Mouse (Mus musculus): ENCODE measurements around the gene Nelfe.
"Not testable (repeated sequence)": the region's sequence is repeated elsewhere in the genome, so short reads cannot be mapped to it uniquely, and the experiment has no call there.

Gene Nelfe

DNA sequence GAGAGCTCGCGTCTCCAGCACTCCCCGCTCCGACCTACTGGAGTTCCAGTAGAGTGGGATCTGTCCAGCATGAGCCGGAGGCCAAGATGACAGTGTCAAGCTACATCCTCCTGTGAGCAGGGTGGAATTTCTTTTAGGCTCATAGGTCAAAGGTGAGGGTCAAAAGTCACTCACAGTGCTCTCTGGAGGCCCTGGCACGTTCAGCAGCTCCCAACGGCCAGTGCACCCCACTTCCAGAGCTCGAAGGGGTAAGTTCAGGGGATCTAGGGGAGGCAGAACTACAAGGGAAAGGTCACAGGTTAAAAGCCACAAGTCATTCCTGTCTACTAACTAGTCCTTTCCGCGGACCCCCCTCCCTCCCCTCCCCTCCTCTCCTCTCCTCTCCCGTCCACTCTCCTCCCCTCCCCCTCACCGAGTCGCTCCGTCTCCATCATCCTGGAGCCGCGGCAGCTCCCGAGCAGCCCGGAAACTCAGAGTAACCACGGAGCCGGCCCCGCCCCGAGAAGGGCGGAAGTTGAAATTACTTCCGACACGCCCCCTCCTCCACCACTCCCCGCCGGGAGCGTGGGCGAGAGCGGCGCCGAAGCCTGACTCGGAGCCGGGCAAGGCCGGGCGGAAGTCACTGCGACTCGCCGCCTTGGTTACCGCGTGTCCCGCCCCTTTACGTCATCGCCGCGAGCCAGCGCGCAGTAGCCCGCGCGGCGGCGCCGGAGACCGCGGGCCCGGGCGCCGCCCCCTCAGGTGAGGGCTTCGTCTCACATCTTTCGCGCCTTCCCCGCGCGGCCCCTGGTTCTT, at the start of gene Nelfe, which contains the start of gene Skiv2l:
Gene Nelfe (plus strand): TSS at position 670 of the 795 bp plus-strand sequence.
Gene Skiv2l (minus strand): TSS at position 489 of the 795 bp plus-strand sequence.
- in situ Hi-C loops (cut with MboI) = no loop called here

DNA sequence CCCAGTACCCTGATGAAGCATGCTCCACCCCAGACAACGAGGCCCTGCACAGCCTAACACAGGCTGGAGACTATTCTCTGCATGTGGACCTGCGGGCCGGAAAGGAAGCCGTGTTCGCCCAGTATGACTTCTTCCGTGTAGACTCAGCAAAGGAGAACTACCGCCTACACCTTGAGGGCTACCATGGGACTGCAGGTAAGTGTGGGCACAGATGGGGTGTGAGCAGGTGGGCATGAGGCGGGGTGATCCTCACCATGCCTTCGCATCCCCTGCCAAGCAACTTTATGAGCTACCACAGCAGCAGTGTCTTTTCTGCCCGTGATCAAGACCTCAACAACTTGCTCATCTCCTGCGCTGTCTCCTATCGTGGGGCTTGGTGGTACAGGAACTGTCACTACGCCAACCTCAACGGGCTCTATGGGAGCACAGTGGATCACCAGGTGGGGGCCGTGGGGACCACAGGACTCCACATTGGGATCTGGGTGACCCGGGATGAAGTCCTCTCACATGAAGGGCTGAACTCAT, 49.3 kb upstream of the Nelfe start:
- in situ Hi-C loops (cut with MboI) = not testable (repeated sequence)

DNA sequence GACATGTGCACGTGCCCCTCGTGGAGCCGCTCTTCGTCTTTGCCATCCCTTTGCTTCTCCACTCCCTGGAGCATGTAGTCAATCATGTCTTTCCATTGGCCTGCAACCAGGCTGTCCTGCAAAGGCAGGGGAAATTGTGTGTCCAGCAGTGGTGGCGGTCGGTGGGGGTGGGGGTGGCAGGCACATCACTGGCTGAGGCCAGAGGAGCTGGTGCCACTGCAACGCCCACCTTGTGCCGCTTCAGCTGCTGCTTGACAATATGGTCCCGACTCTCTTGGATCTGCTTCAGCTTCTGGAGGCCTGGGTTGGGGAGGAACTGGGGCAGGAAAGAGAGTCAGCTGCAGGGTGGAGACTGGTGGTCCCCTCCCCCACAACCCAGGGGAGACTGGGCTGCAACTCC, 47.4 kb upstream of the Nelfe start:
- in situ Hi-C loops (cut with MboI) = not testable (repeated sequence)

DNA sequence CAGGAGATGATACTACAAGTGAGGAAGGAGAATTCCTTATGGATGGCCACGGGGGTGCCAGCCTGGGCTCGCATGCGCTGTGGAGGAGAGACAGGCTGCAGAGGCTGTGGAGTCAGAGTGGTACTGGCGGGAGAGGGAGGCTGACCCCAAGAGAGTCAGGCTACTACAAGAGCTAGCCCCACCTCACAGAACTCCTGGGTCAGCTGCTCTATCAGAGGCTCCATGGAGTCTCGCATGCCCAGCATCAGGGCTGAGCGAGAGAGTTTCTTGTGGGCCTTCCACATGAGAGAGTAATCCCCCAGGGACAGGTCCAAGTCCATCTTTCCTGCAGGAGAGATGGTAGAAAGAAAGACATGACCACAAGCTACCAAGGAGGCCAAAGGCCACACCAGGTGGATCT, 46.8 kb upstream of the Nelfe start:
- in situ Hi-C loops (cut with MboI) = not testable (repeated sequence)

DNA sequence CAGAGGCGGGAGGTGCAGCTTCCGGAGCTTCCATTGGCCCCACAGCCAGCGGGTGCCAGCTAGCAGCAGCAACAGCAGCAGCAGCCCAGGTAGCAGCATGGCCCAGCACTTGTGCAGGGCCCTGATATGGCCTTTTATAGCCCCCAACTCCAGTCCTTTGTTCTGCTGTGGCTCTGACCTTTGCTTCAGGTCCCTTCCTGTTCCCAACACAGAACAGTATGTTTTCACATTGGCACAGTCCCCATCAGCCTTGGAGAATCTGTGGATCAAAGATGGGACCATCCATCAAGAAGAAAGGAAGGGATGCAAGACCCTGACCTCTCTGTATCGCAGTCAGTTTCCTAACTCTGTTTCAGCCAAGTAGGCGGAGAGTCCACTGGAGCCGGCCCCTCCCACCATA, 45.9 kb upstream of the Nelfe start, which contains the start of gene Cyp21a1:
Gene Cyp21a1 (minus strand): TSS at position 261 of the 400 bp plus-strand sequence.
- in situ Hi-C loops (cut with MboI) = not testable (repeated sequence)

DNA sequence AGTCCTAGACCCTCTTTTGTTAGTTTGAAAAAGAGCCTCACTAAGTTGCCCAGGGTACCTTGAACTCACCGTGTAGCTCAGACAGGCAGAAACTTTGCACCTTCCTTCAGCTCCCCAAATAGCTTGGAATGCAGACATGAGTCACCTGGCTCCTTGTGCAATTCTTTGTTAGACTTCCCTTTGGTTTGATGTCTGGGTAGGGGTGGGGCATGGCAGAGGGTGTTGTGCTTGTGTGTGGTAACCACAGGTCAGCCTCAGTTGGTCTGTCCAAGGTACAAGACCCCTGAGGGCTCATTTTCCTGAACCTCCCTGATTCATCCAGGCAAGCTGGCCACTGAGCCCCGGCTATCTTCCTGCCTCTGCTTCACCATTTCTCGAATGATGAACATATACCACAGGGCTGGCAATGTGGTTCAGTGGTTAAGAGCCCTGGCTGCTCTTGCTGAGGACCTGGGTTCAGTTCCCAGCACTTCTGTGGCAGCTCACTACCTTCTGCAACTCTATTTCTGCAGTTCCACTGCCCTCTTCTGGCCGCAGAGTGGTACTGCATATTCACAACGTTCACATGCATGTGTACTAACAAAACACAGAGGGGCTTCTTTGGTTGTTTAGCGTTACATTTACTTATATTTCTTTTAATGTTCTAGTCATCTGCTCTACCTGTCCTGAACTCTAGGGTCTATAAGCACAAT, 45.2 kb upstream of the Nelfe start:
- in situ Hi-C loops (cut with MboI) = no loop called here

DNA sequence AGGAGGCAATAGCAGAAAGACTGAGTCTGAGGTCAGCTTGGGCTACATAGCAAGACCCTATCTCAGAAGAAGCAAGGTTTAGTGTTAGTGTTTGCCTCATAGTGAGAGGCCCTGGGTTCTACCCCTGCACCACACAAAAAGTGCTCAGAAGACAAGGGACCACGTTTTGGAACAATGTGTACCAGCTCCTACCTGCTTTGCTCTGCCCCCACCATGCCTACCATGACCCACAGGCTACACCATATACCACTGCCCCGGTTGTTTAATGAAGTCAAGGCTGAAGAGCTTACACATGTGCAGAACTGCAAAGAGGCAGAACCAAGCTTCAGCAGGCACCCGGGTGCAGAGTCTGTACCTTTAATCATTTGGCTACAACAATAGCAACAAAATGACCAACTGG, 43.0 kb upstream of the Nelfe start:
- in situ Hi-C loops (cut with MboI) = no loop called here

DNA sequence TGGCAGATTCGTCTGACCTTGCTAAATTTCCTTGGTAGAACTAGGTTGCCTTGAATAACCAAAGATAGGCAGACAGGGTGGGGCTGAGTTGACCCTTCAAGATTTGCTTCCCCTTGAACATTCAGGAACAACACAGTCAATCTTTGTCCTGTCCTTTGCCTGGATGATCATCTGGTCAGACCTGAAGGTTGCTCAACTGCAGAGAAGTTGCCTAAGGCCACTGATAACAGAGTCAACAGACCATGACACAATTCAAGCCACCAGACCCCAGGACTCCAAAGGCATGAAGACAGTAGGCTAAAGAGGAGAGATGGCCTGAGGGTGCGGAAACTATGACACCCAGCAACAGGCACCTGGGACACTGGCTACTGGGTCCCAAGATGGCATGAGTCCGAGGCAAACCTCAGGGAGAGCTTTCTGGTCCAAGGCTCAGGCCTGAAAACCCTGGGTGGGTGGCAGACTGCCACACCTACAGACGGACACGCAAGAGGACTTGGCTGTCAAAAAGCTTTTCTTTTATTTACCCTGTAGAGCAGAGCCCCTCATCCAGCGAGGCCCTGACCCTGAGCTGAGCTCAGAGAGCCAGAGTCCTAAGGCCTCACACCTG, 41.5 kb upstream of the Nelfe start:
- in situ Hi-C loops (cut with MboI) = no loop called here

DNA sequence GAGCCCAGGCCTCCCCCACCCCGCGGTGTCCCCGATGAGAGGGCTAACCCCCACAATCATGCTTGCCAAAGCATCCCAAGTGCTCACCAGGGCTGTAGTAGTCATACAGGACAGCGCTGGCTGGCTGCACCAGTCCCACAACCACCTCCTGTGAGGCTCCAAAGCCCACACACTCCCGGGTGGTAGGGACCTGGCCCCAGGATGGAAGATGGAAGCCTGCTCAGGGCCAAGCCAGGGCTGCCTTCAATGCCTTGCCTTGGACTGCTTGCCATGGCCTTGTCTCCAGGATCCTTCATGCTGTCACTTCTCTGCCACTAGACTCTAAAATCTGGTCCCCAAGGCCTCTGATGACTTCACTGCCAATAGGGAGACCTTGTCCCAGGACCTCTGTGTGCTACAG, 39.8 kb upstream of the Nelfe start:
- in situ Hi-C loops (cut with MboI) = not testable (repeated sequence)

DNA sequence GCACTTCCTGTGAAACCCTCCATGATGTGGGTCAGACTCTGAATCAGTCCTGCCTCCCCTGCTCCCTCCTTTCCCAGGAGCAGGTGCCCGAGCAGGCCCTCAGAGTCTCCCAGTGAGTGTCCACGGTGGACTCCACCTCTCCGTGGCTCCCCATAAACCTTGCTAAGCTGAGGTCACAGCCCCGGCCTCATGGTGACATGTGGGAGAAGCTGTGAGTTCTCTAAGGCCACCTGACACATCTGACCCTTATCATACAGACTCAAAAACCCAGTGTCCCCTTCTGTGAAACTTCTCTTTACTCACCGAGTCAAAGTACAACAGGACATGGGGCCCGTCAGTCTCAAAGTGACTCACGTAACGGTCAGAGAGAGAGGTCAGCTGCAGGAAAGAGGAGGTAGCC, 39.4 kb upstream of the Nelfe start:
- in situ Hi-C loops (cut with MboI) = not testable (repeated sequence)

DNA sequence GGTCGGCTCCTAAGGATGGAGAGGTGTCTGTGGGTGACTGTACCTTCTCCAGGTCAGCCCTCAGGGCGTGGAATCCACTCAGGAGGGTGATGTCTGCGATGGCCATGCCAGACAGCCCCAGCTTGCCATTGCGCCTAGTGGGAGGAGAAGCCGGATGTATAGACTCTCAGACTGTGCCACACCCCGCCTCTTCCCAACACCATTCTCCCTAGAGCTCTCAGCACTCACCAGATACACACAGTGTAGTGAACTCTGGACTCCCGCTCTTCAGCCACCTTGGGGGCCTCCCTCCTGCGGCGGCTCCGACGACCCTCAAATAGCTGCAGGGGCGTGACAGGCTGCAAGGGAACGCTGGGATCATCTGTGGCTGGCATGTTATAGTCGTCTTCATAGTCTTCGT, 38.9 kb upstream of the Nelfe start:
- in situ Hi-C loops (cut with MboI) = no loop called here

DNA sequence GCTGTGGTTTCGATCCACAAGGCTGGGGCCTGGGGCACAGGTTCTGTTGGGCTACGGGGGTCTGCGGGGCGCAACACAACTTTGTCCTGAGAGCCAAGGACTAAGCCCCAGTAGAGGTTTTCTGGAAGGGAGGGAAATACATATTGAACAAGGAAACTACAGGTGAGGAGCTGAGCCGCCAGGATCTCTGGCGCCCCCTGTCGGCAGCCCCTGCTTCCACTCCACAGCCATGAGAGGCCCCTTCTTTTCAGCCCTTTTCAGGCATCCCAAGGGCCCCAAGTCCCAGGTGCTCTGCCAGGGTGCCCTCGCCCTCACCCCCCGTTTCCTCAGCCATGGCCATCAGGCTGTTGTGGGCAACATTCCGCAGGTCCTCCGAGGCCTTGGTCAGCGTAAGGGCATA, 36.4 kb upstream of the Nelfe start:
- in situ Hi-C loops (cut with MboI) = not testable (repeated sequence)

DNA sequence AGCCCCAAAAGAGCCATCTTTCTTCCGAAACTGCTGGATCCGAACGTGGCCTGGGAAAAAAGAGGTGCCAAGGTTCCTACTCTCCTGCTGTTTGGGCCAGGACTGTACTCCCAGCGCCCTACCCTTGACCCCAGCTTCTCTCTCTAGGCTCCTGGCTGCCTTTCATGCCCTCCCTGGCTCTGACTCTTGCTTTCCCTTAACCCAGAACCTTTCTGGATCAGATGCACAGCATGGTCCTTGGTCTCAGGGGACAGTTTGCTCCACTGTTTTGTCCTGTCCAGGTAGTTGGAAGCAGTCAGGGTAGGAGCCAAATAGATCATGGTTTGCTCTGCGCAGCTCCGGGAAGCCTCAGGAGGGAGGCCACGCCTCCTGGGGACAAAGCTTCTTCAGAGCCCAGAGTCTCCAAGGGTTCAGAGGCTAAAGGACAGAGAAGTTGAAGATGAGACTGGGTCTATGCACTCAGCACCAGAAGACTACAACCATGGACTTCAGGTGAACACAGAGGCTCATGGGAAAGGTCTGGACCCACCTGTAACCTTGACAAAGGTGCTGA, 35.3 kb upstream of the Nelfe start:
- in situ Hi-C loops (cut with MboI) = no loop called here

DNA sequence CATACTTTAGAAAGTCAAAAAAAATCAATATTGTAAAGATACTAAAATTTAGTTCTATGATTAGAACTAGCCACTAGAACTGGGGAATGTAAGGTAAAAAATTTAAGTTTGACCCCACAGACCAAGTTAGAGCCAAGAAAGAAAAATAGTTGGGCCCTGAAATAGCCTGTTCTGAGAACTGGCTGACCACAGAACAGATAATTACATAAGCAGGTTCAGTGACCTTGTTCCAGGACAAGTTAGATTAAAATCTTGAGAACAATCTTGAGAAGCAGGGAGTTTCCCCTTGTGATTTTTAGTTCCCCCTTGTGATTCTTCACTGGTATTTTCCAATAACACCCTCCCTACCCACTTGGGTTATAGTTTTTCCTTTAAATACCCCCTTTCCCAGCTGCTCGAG, 19.4 kb upstream of the Nelfe start:
- in situ Hi-C loops (cut with MboI) = not testable (repeated sequence)

DNA sequence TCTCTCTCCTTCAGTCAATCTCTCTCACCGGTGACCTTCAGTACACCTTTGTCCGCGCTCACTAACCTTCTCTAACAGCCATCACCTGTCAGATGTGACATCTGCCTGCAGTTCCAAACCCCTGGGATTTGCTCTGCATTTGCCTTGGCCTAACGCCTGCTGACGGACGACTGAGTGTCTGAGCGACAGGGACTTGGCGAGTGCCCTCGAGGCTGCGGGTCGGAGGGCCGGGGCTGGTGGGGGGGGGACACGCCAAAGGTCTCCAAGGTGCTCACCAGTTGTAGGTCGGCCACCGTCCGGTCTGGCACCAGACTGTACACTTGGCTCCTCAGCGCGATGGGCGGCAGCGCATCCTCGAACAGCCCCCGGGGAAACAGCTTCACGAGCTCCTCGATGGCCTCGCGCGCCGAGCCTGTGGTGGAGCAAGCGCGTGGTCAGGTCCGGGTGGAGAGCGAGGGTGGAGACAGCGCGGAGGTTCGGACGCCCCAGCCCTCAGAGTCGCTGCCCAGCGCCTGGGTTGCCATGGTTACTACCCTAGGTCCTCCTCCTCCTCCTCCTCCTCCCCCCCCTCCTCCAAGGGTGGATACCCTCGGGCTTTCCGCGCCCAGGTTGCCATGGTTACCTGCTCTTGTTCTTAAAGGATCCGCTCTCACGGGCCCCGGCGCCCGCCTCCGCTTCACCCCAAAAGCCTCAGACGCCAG, 13.9 kb upstream of the Nelfe start:
- in situ Hi-C loops (cut with MboI) = no loop called here

DNA sequence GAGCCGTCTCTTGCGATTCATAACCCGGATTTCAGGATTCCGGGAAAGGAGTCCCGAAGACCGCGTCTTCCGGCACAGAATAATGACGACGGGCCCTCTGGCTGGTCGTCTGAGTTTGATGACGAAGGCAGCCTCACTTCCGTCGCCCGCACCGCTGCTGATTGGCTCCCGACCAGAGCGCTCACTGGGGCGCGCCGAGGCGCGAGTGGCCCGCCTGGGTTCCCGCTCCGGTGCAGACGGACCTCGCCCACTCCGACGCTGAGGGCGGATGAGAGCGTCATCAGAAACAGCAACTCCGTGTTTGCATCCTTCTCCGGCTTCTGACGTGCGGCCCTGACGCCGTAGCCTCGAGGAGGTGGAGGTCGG, 13.4 kb upstream of the Nelfe start, which contains the start of the genes Stk19 and Dxo:
Gene Stk19 (minus strand): TSS at position 90 of the 366 bp plus-strand sequence.
Gene Dxo (plus strand): TSS at position 164 of the 366 bp plus-strand sequence.
- in situ Hi-C loops (cut with MboI) = no loop called here

DNA sequence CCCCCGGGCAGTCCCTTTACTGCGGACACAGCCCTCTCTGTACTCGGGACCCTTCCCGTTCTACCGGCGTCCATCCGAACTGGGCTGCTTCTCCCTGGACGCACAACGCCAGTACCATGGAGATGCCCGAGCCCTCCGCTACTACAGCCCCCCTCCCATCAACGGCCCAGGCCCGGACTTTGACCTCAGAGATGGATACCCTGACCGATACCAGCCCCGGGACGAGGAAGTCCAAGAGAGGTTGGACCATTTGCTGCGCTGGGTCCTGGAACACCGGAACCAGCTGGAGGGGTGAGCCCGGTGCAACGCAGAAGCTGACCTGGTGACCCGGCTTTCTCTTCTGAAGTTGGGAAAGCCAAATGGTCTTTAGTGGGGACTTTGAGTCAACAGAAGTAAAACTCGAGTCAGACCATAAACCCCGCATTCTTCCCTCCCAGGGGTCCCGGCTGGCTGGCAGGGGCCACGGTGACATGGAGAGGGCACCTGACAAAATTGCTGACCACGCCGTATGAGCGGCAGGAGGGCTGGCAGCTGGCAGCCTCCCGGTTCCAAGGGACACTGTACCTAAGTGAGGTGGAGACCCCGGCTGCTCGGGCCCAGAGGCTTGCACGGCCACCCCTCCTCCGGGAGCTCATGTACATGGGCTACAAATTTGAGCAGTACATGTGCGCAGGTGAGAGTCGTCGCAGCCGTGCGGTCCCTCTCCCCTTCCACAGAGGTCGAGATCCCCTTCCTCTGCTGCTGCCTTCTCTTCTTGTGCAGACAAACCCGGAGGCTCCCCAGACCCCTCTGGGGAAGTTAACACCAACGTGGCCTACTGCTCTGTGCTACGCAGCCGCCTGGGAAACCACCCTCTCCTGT, 12.5 kb upstream of the Nelfe start:
- in situ Hi-C loops (cut with MboI) = no loop called here

DNA sequence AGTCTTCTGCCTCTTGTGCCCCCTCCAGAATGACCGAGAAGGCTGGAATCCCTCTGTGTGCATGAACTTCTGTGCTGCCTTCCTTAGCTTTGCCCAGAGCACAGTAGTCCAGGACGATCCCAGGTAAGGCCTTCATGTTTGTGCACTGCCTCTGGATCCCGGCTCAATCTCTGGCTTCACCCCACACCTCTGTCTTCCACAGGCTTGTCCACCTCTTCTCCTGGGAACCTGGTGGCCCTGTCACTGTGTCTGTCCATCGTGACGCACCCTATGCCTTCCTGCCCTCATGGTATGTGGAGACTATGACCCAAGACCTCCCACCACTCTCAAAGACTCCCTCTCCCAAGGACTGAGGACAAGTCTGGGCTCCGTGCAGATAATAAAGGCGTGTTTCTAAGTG, 11.4 kb upstream of the Nelfe start:
- in situ Hi-C loops (cut with MboI) = no loop called here

DNA sequence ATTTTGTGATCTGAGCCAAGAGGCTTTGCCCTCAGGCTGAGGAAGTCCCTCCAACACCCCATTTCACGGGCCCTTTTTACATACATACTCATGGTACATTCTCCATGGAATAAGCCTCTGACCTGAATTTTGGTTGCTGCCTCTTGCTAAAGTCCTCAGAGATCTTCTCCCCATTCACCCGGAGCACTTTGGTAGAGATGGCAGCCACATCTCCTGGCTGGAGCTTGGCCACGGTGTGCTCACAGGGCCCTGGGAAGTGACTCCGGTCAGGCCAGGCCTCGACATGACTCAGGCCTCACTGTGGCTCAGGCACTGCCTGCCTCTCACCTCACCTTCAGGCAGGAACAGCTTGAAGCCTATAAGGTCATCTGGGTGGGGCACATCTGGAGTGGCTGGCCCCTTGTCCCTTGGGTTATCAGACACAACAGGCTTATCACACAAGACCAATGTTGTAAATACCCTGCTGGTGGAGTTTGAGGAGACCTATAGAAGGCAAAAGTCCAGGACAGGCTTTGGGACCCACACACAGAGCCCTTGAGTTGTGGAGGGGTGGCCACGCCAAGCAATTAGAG, 9.4 kb upstream of the Nelfe start:
- in situ Hi-C loops (cut with MboI) = no loop called here

DNA sequence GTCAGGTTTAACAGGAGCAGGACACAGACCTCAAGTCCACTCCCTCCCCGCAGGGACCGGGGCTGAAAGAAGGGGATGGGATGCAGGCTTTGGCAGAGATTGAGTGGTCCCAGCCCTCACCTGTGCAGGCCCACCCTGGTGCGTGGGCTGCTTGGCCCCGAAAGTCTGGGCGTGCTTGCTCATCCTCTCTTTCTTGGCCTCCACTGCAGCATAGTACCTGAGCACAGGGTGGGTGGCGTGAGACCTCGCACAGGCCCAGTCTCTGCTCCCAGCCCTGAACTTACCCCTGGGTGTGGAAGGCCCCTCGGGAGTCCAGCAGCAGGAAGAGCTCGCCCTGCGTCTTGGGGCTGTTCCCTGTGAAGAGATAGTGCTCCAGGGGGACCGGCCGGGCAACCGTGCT, 5.3 kb upstream of the Nelfe start:
- in situ Hi-C loops (cut with MboI) = no loop called here

Measured in mature B cell (primary cell).